Comparison of ENCODE assay signal across 10 mouse cellular contexts in genomic region chr17:85948911-85949909, GRCm38 (mm10).
DNase-seq lines count a peak whose midpoint lies in the region; ATAC-seq and TF ChIP-seq lines count a peak whose summit lies in the region.
"Had no signal": no experiment of that assay in that cellular context is flagged by ENCODE, and none has a peak within 500 bp of the region (broad histone marks: within the 10 kb centered on the region; RNA-seq: fewer than 3 reads in every experiment).

No protein-coding gene starts in this region.

- peak; percentile 29 to 31 for DNase-seq in heart, adult 18-20 months
- peak; percentile 65 for DNase-seq in urinary bladder, postnatal 14 days (ENCODE audit: low spot score)
- DNase-seq in urinary bladder, adult 2 months (ENCODE audit: low spot score): no peak
- peak; percentile 77 for DNase-seq in lung, embryonic 14.5 days
- no peak for DNase-seq in T-cell, adult 2 months (ENCODE audit: low spot score)
- DNase-seq in spleen, postnatal 14 days (ENCODE audit: low spot score in 2 of 2): no peak
- DNase-seq in thymus, postnatal 25 days: no peak

- WGBS in heart, embryonic 12.5 days: 69% methylated on average over 11 of the region's 11 CpGs
- 42% methylated on average over 11 of the region's 11 CpGs for WGBS in lung, embryonic 14.5 days

- no peaks in the 10 kb centered on the region for H3K9me3 ChIP-seq in heart, embryonic 12.5 days (replicated peaks)
- no peaks in the 10 kb centered on the region for H3K9me3 ChIP-seq in lung, embryonic 14.5 days (ENCODE audit: low read depth, low read length)
- H3K9me3 ChIP-seq: neural tube, embryonic 12.5 days had no signal

- no peak for ATAC-seq in heart, embryonic 12.5 days (ENCODE audit: insufficient number of reproducible peaks, low FRiP score)
- peak; percentile 56 for ATAC-seq in lung, embryonic 14.5 days (ENCODE audit: insufficient read depth)

- H3K9ac ChIP-seq in heart, embryonic 12.5 days: no peak overlapping the region
- no peak overlapping the region for H3K9ac ChIP-seq in lung, embryonic 14.5 days
- H3K9ac ChIP-seq: neural tube, embryonic 12.5 days had no signal

- no peaks in the 10 kb centered on the region for H3K36me3 ChIP-seq in heart, embryonic 12.5 days
- no peaks in the 10 kb centered on the region for H3K36me3 ChIP-seq in lung, embryonic 14.5 days (ENCODE audit: insufficient read depth)
- H3K36me3 ChIP-seq: neural tube, embryonic 12.5 days had no signal

- peaks cover 7% of the 10 kb centered on the region; the same call in 1 of the 2 replicates for H3K4me1 ChIP-seq in heart, embryonic 12.5 days (replicated peaks)
- no peaks in the 10 kb centered on the region for H3K4me1 ChIP-seq in lung, embryonic 14.5 days (ENCODE audit: insufficient read depth)

- peaks cover 20% of the 10 kb centered on the region for H3K27me3 ChIP-seq in heart, embryonic 12.5 days (replicated peaks)
- no peaks in the 10 kb centered on the region for H3K27me3 ChIP-seq in lung, embryonic 14.5 days (ENCODE audit: insufficient read depth, low read length)

- no peak overlapping the region for H3K4me2 ChIP-seq in heart, embryonic 12.5 days
- no peak overlapping the region; the same call in 1 of the 2 replicates for H3K4me2 ChIP-seq in lung, embryonic 14.5 days

- no peak overlapping the region for H3K27ac ChIP-seq in heart, embryonic 12.5 days (ENCODE audit: poor library complexity, severe bottlenecking)
- H3K27ac ChIP-seq in lung, embryonic 14.5 days (ENCODE audit: low read depth): no peak overlapping the region
- H3K27ac ChIP-seq: heart, adult 2 months; neural tube, embryonic 12.5 days had no signal

- no peak for TF ChIP-seq CTCF in lung, embryonic 14.5 days (IDR thresholded peaks at IDR 0.05; ENCODE audit: low read depth)

- no peak overlapping the region for H3K4me3 ChIP-seq in heart, embryonic 12.5 days
- no peak overlapping the region for H3K4me3 ChIP-seq in lung, embryonic 14.5 days (ENCODE audit: low read depth, low read length)
- H3K4me3 ChIP-seq: heart, adult 2 months; neural tube, embryonic 12.5 days had no signal

Comparison
In these comparisons a context has a peak if more than half of its experiments do, and no peak if none do; other contexts are left out.
1. DNase-seq: peak in heart, adult 18-20 months (2 of 2), urinary bladder, postnatal 14 days (single experiment) and lung, embryonic 14.5 days (single experiment); none in urinary bladder, adult 2 months (single experiment), T-cell, adult 2 months (single experiment), spleen, postnatal 14 days (0 of 2) and thymus, postnatal 25 days (single experiment).